ENCODE assay signal across 14 mouse cellular contexts in the genomic region with DNA sequence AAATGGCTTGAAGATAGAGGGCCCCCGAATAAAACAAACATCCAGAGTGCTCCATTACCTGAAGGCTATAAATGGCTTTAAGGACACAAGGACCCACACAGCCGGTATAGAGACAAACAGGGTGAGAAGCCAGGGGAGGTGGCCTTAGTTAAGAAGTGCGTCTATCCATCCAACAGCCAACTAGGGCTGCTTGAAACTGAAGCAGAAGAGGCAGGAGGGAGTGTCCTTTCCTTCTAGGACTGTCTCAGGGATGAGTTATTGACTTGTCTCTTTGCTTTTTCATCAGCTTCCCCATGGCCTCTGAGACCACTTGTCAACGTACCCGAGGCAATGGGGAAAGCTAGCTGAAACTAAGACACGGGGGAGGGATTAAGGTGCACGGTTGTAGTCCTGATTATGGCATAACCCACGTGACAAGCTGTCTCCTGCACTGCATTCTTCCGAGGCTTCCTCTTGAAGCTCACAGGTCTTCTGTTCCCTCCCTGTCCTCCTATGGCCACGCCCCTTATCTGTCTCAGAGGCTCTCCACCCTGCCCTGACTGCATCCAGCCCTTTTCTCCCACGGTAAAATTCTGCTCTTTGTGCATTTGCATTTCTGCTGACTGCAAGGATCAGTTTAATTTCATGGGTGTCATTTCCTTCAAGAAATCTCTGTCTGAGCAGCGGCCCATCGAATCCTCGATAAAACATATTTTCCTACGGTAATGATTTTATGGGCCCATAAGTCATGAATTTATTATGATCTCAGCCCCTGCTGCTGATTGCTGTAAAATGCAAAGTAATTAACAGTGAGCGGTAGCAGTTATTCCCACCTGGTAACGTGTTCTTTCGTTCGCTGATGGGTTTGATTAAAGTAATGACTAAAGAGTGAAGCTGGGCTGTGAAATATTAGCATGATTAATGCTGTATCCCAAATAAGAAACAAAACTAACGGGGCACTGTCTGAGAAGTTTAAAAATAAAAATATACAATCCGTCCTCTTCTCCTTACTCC.
DNase-seq lines count a peak whose midpoint lies in the region; ATAC-seq lines count a peak whose summit lies in the region.
"Had no signal": no experiment of that assay in that cellular context is flagged by ENCODE, and none has a peak within 500 bp of the region (broad histone marks: within the 10 kb centered on the region; RNA-seq: fewer than 3 reads in every experiment).

No protein-coding gene starts in this region.

- intact Hi-C loops in left cerebral cortex, postnatal 4 days (cut with DNase I): no loop called here
- intact Hi-C loops in heart, postnatal 25 days (cut with DNase I): no loop called here

- no peak overlapping the region for H3K4me3 ChIP-seq in embryonic facial prominence, embryonic 14.5 days (ENCODE audit: low read depth, low read length)
- H3K4me3 ChIP-seq in hindbrain, embryonic 12.5 days: no peak overlapping the region
- H3K4me3 ChIP-seq in midbrain, embryonic 15.5 days: peak overlapping the region; percentile 10
- H3K4me3 ChIP-seq in heart, embryonic 10.5 days: no peak overlapping the region

- no peaks in the 10 kb centered on the region for H3K36me3 ChIP-seq in embryonic facial prominence, embryonic 14.5 days (ENCODE audit: control insufficient read depth, insufficient read depth, low read length)
- H3K36me3 ChIP-seq in hindbrain, embryonic 12.5 days: no peaks in the 10 kb centered on the region
- no peaks in the 10 kb centered on the region for H3K36me3 ChIP-seq in midbrain, embryonic 15.5 days (replicated peaks)
- no peaks in the 10 kb centered on the region for H3K36me3 ChIP-seq in heart, embryonic 10.5 days

- H3K27ac ChIP-seq in embryonic facial prominence, embryonic 14.5 days (replicated peaks; ENCODE audit: low read depth, low read length): no peak overlapping the region
- H3K27ac ChIP-seq in hindbrain, embryonic 12.5 days: peak overlapping the region; percentile 4; the same call in 1 of the 2 replicates
- peak overlapping the region; percentile 71 for H3K27ac ChIP-seq in midbrain, embryonic 15.5 days
- no peak overlapping the region for H3K27ac ChIP-seq in heart, embryonic 10.5 days

- H3K9ac ChIP-seq in embryonic facial prominence, embryonic 14.5 days (ENCODE audit: low read depth, low read length): no peak overlapping the region
- no peak overlapping the region for H3K9ac ChIP-seq in hindbrain, embryonic 12.5 days
- no peak overlapping the region for H3K9ac ChIP-seq in midbrain, embryonic 15.5 days

- WGBS in embryonic facial prominence, embryonic 14.5 days: 56% methylated on average over 21 of the region's 21 CpGs
- 61% methylated on average over 21 of the region's 21 CpGs for WGBS in hindbrain, embryonic 12.5 days
- 35% methylated on average over 21 of the region's 21 CpGs for WGBS in midbrain, embryonic 15.5 days
- WGBS in heart, embryonic 10.5 days: 69% methylated on average over 21 of the region's 21 CpGs

- no peak for ATAC-seq in embryonic facial prominence, embryonic 14.5 days (ENCODE audit: low read depth)
- ATAC-seq in hindbrain, embryonic 12.5 days (ENCODE audit: low FRiP score): peak; percentile 80
- peak; percentile 94 for ATAC-seq in midbrain, embryonic 15.5 days (replicated peaks)

- no peaks in the 10 kb centered on the region for H3K9me3 ChIP-seq in embryonic facial prominence, embryonic 14.5 days (ENCODE audit: control insufficient read depth, low read length)
- H3K9me3 ChIP-seq in hindbrain, embryonic 12.5 days (replicated peaks): no peaks in the 10 kb centered on the region
- H3K9me3 ChIP-seq in midbrain, embryonic 15.5 days: no peaks in the 10 kb centered on the region
- H3K9me3 ChIP-seq in heart, embryonic 10.5 days: no peaks in the 10 kb centered on the region

- H3K4me2 ChIP-seq in embryonic facial prominence, embryonic 14.5 days (ENCODE audit: low read depth, low read length): no peak overlapping the region
- H3K4me2 ChIP-seq in hindbrain, embryonic 12.5 days (replicated peaks): peak overlapping the region; percentile 11; the same call in 1 of the 2 replicates
- H3K4me2 ChIP-seq in midbrain, embryonic 15.5 days: peak overlapping the region; percentile 41

- no peaks in the 10 kb centered on the region for H3K27me3 ChIP-seq in embryonic facial prominence, embryonic 14.5 days (replicated peaks; ENCODE audit: control insufficient read depth, insufficient read depth, low read length)
- H3K27me3 ChIP-seq in hindbrain, embryonic 12.5 days: no peaks in the 10 kb centered on the region
- H3K27me3 ChIP-seq in midbrain, embryonic 15.5 days (replicated peaks): no peaks in the 10 kb centered on the region
- no peaks in the 10 kb centered on the region for H3K27me3 ChIP-seq in heart, embryonic 10.5 days (ENCODE audit: insufficient read depth, poor library complexity, severe bottlenecking)

- H3K4me1 ChIP-seq in embryonic facial prominence, embryonic 14.5 days (ENCODE audit: control insufficient read depth, insufficient read depth, low read length): no peaks in the 10 kb centered on the region
- peaks cover 5% of the 10 kb centered on the region; the same call in 1 of the 2 replicates for H3K4me1 ChIP-seq in hindbrain, embryonic 12.5 days
- peaks cover 12% of the 10 kb centered on the region for H3K4me1 ChIP-seq in midbrain, embryonic 15.5 days
- H3K4me1 ChIP-seq in heart, embryonic 10.5 days: no peaks in the 10 kb centered on the region

- DNase-seq in kidney, postnatal 10 days: peak; percentile 4
- DNase-seq in kidney, postnatal 14 days: no peak
- peak; percentile 17 for DNase-seq in embryonic facial prominence, embryonic 14.5 days (ENCODE audit: low spot score)
- no peak for DNase-seq in left cerebral cortex, postnatal 4 days
- DNase-seq in heart, embryonic 10.5 days (ENCODE audit: low spot score): no peak
- DNase-seq in heart, postnatal 25 days (ENCODE audit: low spot score): no peak
- DNase-seq: cerebellum, adult 2 months; gastrocnemius, postnatal 10 days; kidney, adult 2 months; layer of hippocampus, postnatal 36 days; lung, postnatal 14 days; thymus, adult 2 months had no signal

Comparison
In these comparisons a context has a peak if more than half of its experiments do, and no peak if none do; other contexts are left out.
1. DNase-seq: peak in kidney, postnatal 10 days (single experiment) and embryonic facial prominence, embryonic 14.5 days (single experiment); none in kidney, postnatal 14 days (single experiment), left cerebral cortex, postnatal 4 days (single experiment), heart, embryonic 10.5 days (single experiment) and heart, postnatal 25 days (single experiment).
2. H3K27ac ChIP-seq: peak in hindbrain, embryonic 12.5 days (single experiment) and midbrain, embryonic 15.5 days (single experiment); none in embryonic facial prominence, embryonic 14.5 days (single experiment) and heart, embryonic 10.5 days (single experiment).